Mouse (Mus musculus) limb, embryonic 11.5 days (tissue): ENCODE results near the gene Strip1. TPM values are rescaled to one million over a fixed set of nuclear protein-coding genes. Genes with fewer than 3 reads are reported as not detected.

Experiments
- ATAC-seq: fragments of 200-750 bp; cut with Nextera tagmentation; 2 replicates; pipeline ENCODE4 v1.8.0; 2017; ENCODE audit warnings: low read depth; ENCODE audit not compliant: insufficient number of reproducible peaks, low FRiP score, low TSS enrichment
- DNase-seq: peaks from one replicate; pipeline ENCODE4 v3.0.0-alpha.2; 2015; ENCODE audit warnings: low spot score
- H3K27ac ChIP-seq: fragments of 300-500 bp; sonication (generic); replicated peaks from 2 replicates; pipeline ENCODE4 v1.5.1; 2014; ENCODE audit warnings: low read depth, mild to moderate bottlenecking, low read length
- H3K27me3 ChIP-seq: fragments of 300-500 bp; sonication (generic); 2 replicates; pipeline ENCODE4 v1.6.1; 2014; ENCODE audit warnings: mild to moderate bottlenecking, low read length, mixed read lengths; ENCODE audit not compliant: control insufficient read depth, insufficient read depth
- H3K36me3 ChIP-seq: fragments of 300-500 bp; sonication (generic); 2 replicates; pipeline ENCODE4 v1.6.1; 2014; ENCODE audit warnings: mild to moderate bottlenecking, low read length, moderate library complexity, mixed read lengths; ENCODE audit not compliant: control insufficient read depth, insufficient read depth
- H3K4me1 ChIP-seq: fragments of 300-500 bp; sonication (generic); 2 replicates; pipeline ENCODE4 v1.6.1; 2014; ENCODE audit warnings: low read length, mixed read lengths; ENCODE audit not compliant: control insufficient read depth, insufficient read depth
- H3K4me2 ChIP-seq: fragments of 300-500 bp; sonication (generic); 2 replicates; pipeline ENCODE4 v1.6.1; 2014; ENCODE audit warnings: low read depth, mild to moderate bottlenecking, moderate library complexity; ENCODE audit not compliant: severe bottlenecking
- H3K4me3 ChIP-seq: fragments of 300-500 bp; sonication (generic); 2 replicates; pipeline ENCODE4 v1.5.1; 2014; ENCODE audit warnings: low read depth, low read length
- H3K9ac ChIP-seq: fragments of 300-500 bp; sonication (generic); 2 replicates; pipeline ENCODE4 v1.6.1; 2014; ENCODE audit warnings: mild to moderate bottlenecking, low read length
- H3K9me3 ChIP-seq: fragments of 300-500 bp; sonication (generic); 2 replicates; pipeline ENCODE4 v1.6.1; 2016; ENCODE audit warnings: low read length; ENCODE audit not compliant: control insufficient read depth
- WGBS: fragments of 180-500 bp; shearing (Covaris S2); extraction: QIAGEN DNeasy Blood & Tissue Kit; methylation state at CpG from one replicate; pipeline ENCODE4 v1.1.7; 2014; 5-methylcytosine and 5-hydroxymethylcytosine counted together
- polyA plus RNA-seq: library from polyadenylated mRNA; unstranded; fragments of >200 nt; fragmentation: Nextera tagmentation; extraction: Ambion mirVana; gene quantifications from 2 replicates; pipeline ENCODE4 v1.2.1, GENCODE M21; 2014

Strip1 gene
- polyA plus RNA-seq, 1 experiment from 2014 or later: 76.1 TPM

GRCm38 (mm10) chr3:107625536-107625935, 6.0 kb downstream of the Strip1 start:
- Histone ChIP-seq H3K9ac (no peak overlapping the region), H3K27ac (no peak overlapping the region), H3K36me3 (peaks cover 26% of the 10 kb centered on the region; the same call in 1 of the 2 replicates), H3K9me3 (no peaks in the 10 kb centered on the region), H3K27me3 (no peaks in the 10 kb centered on the region), H3K4me3 (no peak overlapping the region), H3K4me2 (no peak overlapping the region), H3K4me1 (no peaks in the 10 kb centered on the region; the same call in 1 of the 2 replicates)
- 92% methylated on average over 8 of the region's 8 CpGs for WGBS
- ATAC-seq (no peak), DNase-seq (no peak)

DNA sequence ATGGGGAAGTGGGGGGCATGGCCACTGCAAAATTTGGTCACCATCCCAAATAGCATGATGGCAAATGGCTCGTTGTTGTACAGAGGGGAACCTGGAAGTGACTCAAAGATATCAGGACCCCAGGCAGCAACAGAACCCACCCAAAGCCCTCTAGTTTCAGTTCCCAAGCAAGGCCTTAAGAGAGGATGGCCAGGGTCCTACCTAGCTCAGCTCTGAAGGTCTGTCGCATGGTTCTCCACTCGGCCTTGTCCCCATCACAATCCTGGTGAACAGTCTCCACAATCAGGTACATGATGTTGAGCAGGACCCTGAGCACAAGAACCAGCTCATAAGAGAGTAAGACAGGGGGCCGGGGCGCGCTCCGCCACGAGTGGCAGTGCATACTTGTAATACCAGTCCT, 7.1 kb downstream of the Strip1 start:
- Histone ChIP-seq H3K9ac (no peak overlapping the region), H3K27me3 (no peaks in the 10 kb centered on the region), H3K4me1 (no peaks in the 10 kb centered on the region), H3K4me2 (no peak overlapping the region), H3K9me3 (no peaks in the 10 kb centered on the region), H3K4me3 (no peak overlapping the region), H3K36me3 (peaks cover 29% of the 10 kb centered on the region; the same call in 1 of the 2 replicates), H3K27ac (no peak overlapping the region)
- no peak for ATAC-seq
- over 99% methylated on average over 8 of the region's 8 CpGs for WGBS
- DNase-seq: no peak

- H3K4me3 ChIP-seq: no peak overlapping the region
- no peak overlapping the region for H3K27ac ChIP-seq
- ATAC-seq (no peak), DNase-seq (no peak)
- H3K9ac ChIP-seq: no peak overlapping the region
- WGBS: 94% methylated on average over 7 of the region's 7 CpGs
- H3K4me2 ChIP-seq: no peak overlapping the region
- no peaks in the 10 kb centered on the region for H3K9me3 ChIP-seq
- H3K27me3 ChIP-seq: no peaks in the 10 kb centered on the region
- peaks cover 35% of the 10 kb centered on the region for H3K36me3 ChIP-seq
- H3K4me1 ChIP-seq: no peaks in the 10 kb centered on the region
Measured at GRCm38 (mm10) chr3:107622537-107622936, 9.0 kb downstream of the Strip1 start.

DNA sequence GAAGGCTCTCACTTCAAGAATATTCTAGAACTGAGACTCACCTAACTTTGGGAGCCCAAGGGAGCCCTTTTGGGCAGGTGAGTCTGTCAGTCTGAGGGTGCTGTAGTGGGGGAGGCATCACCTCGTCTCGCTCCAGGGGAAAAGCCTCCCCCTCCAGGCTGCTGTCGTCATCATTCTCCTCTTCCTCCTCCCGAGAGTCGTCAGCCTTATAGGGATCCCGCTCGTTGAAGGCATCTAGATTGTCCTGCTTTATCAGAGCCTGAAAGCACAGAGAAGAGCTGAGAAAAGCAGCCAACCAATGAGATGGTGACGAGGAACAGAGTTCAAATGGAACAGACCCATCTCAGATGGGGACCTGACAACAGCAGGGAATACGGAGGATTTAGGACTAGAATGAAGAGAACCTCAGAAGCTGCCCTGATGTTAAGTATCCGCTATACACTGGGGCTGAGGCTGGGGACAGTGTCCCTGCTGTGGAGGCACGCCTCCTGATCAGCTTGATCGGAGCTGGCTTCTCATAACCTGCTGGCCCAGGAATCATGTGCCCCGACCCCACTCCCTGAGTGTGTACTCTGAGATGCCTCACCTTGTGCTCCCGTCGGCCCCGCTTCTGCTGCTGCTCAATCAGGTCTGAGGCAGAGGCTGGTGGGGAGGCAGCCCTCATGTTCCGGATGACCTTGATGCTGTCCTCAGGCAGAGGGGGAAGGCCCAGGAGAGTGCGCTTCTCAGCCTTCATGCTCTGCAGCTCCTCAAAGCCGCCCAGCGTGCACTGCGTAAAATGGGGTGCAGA, 10.0 kb downstream of the Strip1 start:
- 92% methylated on average over 21 of the region's 21 CpGs for WGBS

DNA sequence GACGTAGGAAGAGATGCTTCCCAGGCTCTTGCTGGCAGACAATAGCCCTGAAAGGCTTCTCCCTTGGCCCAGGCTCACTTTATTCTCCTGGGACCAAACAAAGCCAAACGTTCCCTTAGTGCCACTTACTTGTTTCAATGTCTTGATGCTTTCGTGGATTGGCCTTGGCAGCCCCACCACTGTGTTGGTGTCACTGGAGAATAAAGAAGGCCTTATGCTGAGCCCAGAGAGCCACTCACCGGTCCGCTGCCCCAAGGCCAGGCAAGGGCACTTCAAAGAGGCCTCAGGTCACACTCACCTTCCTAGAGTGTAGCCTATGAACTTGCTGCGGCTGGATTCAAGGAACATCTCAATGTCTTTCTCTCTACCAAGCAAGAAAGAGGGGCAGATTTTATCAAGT, 11.6 kb downstream of the Strip1 start:
- DNase-seq: no peak
- ATAC-seq: no peak
- 94% methylated on average over 6 of the region's 6 CpGs for WGBS

More for the DNA sequence above, 10.0 kb downstream of the Strip1 start:
- H3K36me3 ChIP-seq: peaks cover 35% of the 10 kb centered on the region
- no peak overlapping the region for H3K4me3 ChIP-seq
- no peak for ATAC-seq
- H3K9me3 ChIP-seq: no peaks in the 10 kb centered on the region
- H3K4me1 ChIP-seq: no peaks in the 10 kb centered on the region
- no peak overlapping the region for H3K27ac ChIP-seq
- DNase-seq: no peak
- H3K4me2 ChIP-seq: no peak overlapping the region
- H3K9ac ChIP-seq: no peak overlapping the region
- H3K27me3 ChIP-seq: no peaks in the 10 kb centered on the region

GRCm38 (mm10) chr3:107617800-107618199, 13.7 kb downstream of the Strip1 start:
- WGBS: 96% methylated on average over 3 of the region's 3 CpGs

More for the DNA sequence above, 11.6 kb downstream of the Strip1 start:
- Histone ChIP-seq H3K4me3 (no peak overlapping the region), H3K4me1 (no peaks in the 10 kb centered on the region), H3K9me3 (no peaks in the 10 kb centered on the region), H3K4me2 (no peak overlapping the region), H3K27me3 (no peaks in the 10 kb centered on the region), H3K36me3 (peaks cover 29% of the 10 kb centered on the region), H3K27ac (no peak overlapping the region), H3K9ac (no peak overlapping the region)

GRCm38 (mm10) chr3:107612902-107613525, 18.5 kb downstream of the Strip1 start:
- 89% methylated on average over 11 of the region's 11 CpGs for WGBS
- H3K4me3 ChIP-seq: no peak overlapping the region
- DNase-seq: peak; percentile 86
- no peaks in the 10 kb centered on the region for H3K9me3 ChIP-seq
- no peak overlapping the region for H3K9ac ChIP-seq
- H3K27me3 ChIP-seq: no peaks in the 10 kb centered on the region
- H3K4me2 ChIP-seq: no peak overlapping the region
- H3K36me3 ChIP-seq: peaks cover 23% of the 10 kb centered on the region
- no peak for ATAC-seq
- no peaks in the 10 kb centered on the region for H3K4me1 ChIP-seq
- H3K27ac ChIP-seq: no peak overlapping the region

More at GRCm38 (mm10) chr3:107617800-107618199, 13.7 kb downstream of the Strip1 start:
- Histone ChIP-seq H3K9ac (no peak overlapping the region), H3K4me2 (no peak overlapping the region), H3K4me3 (no peak overlapping the region), H3K4me1 (no peaks in the 10 kb centered on the region), H3K9me3 (no peaks in the 10 kb centered on the region), H3K27me3 (no peaks in the 10 kb centered on the region), H3K36me3 (peaks cover 29% of the 10 kb centered on the region), H3K27ac (no peak overlapping the region)
- ATAC-seq: no peak
- no peak for DNase-seq

DNA sequence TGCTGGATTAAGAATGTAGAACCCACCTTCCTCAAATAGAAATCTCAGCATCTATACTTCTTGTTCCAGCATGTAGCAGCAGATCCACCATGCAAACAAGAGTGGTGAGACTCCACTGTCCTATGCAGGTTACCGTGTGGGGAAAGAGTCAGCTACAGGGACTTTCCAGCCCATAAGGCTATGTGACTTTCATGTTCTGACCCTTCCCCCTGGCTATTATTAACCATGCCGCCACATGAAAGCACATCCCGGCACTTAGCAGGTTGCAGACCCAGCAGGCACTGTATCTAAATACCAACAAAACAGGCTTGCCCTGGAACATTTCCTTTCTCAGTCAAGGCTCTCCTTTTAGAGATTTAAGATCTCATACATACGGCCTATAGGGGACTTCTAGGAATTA, 20.1 kb downstream of the Strip1 start:
- no peak for ATAC-seq
- Histone ChIP-seq H3K36me3 (peaks cover 16% of the 10 kb centered on the region), H3K4me3 (no peak overlapping the region), H3K9me3 (no peaks in the 10 kb centered on the region), H3K9ac (no peak overlapping the region), H3K4me2 (no peak overlapping the region), H3K27ac (no peak overlapping the region), H3K4me1 (no peaks in the 10 kb centered on the region), H3K27me3 (no peaks in the 10 kb centered on the region)
- 48% methylated on average over 4 of the region's 4 CpGs for WGBS
- DNase-seq: no peak
